Comparison of ENCODE assay signal across 8 mouse cellular contexts in genomic region chr11:100320172-100320630, GRCm38 (mm10). TPM values are rescaled to one million over a fixed set of nuclear protein-coding genes. Genes with fewer than 3 reads are reported as not detected.
A peak's percentile ranks its signal among the peaks of the same experiment; 100 is the strongest.
DNase-seq lines count a peak whose midpoint lies in the region; ATAC-seq and TF ChIP-seq lines count a peak whose summit lies in the region.

No protein-coding gene starts in this region.

- intact Hi-C loops in heart, adult 2 months (cut with DNase I), result no loop called here

- ATAC-seq in embryonic facial prominence, embryonic 13.5 days (ENCODE audit: insufficient number of reproducible peaks, insufficient read depth, low FRiP score, low TSS enrichment, low read depth), result peak; percentile 84
- ATAC-seq in limb, embryonic 13.5 days (ENCODE audit: low FRiP score, low read depth), result peak; percentile 82
- peak; percentile 86 for ATAC-seq in midbrain, embryonic 16.5 days

- TF ChIP-seq CTCF in heart, adult 2 months (IDR thresholded peaks at IDR 0.05), result peak; percentile 16; the same call in 1 of the 2 replicates

- 0% methylated on average over 40 of the region's 40 CpGs for WGBS in embryonic facial prominence, embryonic 13.5 days
- under 1% methylated on average over 40 of the region's 40 CpGs for WGBS in heart, adult 2 months
- WGBS in limb, embryonic 13.5 days, result 0% methylated on average over 30 of the region's 40 CpGs
- 0% methylated on average over 40 of the region's 40 CpGs for WGBS in midbrain, embryonic 16.5 days

- peaks cover 19% of the 10 kb centered on the region for H3K36me3 ChIP-seq in embryonic facial prominence, embryonic 13.5 days
- peaks cover 14% of the 10 kb centered on the region for H3K36me3 ChIP-seq in heart, adult 2 months (ENCODE audit: control insufficient read depth, insufficient read depth, low read length)
- peaks cover 20% of the 10 kb centered on the region for H3K36me3 ChIP-seq in limb, embryonic 13.5 days
- H3K36me3 ChIP-seq in midbrain, embryonic 16.5 days (ENCODE audit: control insufficient read depth, insufficient read depth, low read length), result peaks cover 8% of the 10 kb centered on the region

- H3K27ac ChIP-seq in embryonic facial prominence, embryonic 13.5 days, result peak overlapping the region; percentile 96
- peak overlapping the region; percentile 100 for H3K27ac ChIP-seq in heart, adult 2 months
- peak overlapping the region; percentile 98 for H3K27ac ChIP-seq in limb, embryonic 13.5 days
- peak overlapping the region; percentile 99 for H3K27ac ChIP-seq in midbrain, embryonic 16.5 days (ENCODE audit: low read length)

- H3K9ac ChIP-seq in embryonic facial prominence, embryonic 13.5 days, result peak overlapping the region; percentile 91
- peak overlapping the region; percentile 82 for H3K9ac ChIP-seq in heart, adult 2 months (ENCODE audit: low read depth, low read length)
- H3K9ac ChIP-seq in limb, embryonic 13.5 days, result peak overlapping the region; percentile 94
- H3K9ac ChIP-seq in midbrain, embryonic 16.5 days (ENCODE audit: low read depth, low read length), result peak overlapping the region; percentile 96

- H3K79me2 ChIP-seq in heart, adult 2 months (replicated peaks; ENCODE audit: control insufficient read depth, insufficient read depth, low read length), result no peaks in the 10 kb centered on the region

- H3K4me3 ChIP-seq in embryonic facial prominence, embryonic 13.5 days, result peak overlapping the region; percentile 65
- peak overlapping the region; percentile 97 for H3K4me3 ChIP-seq in heart, adult 2 months
- H3K4me3 ChIP-seq in limb, embryonic 13.5 days, result peak overlapping the region; percentile 71
- H3K4me3 ChIP-seq in midbrain, embryonic 16.5 days (ENCODE audit: low read depth, low read length), result peak overlapping the region; percentile 84

- peak; percentile 81 for TF ChIP-seq POLR2A in heart, adult 2 months (IDR thresholded peaks at IDR 0.05; ENCODE audit: insufficient read depth, low read depth, low read length)

- no peaks in the 10 kb centered on the region for H3K9me3 ChIP-seq in embryonic facial prominence, embryonic 13.5 days
- H3K9me3 ChIP-seq in limb, embryonic 13.5 days, result no peaks in the 10 kb centered on the region
- no peaks in the 10 kb centered on the region for H3K9me3 ChIP-seq in midbrain, embryonic 16.5 days (replicated peaks; ENCODE audit: control insufficient read depth, low read length, poor library complexity, severe bottlenecking)

- peaks cover 4% of the 10 kb centered on the region for H3K4me1 ChIP-seq in embryonic facial prominence, embryonic 13.5 days
- peaks cover 2% of the 10 kb centered on the region for H3K4me1 ChIP-seq in heart, adult 2 months (ENCODE audit: control insufficient read depth, insufficient read depth, low read length)
- H3K4me1 ChIP-seq in limb, embryonic 13.5 days, result peaks cover 8% of the 10 kb centered on the region
- peaks cover 10% of the 10 kb centered on the region; the same call in 1 of the 2 replicates for H3K4me1 ChIP-seq in midbrain, embryonic 16.5 days (ENCODE audit: control insufficient read depth, insufficient read depth, low read length)

- no peaks in the 10 kb centered on the region for H3K27me3 ChIP-seq in embryonic facial prominence, embryonic 13.5 days
- H3K27me3 ChIP-seq in heart, adult 2 months (ENCODE audit: control insufficient read depth, insufficient read depth, low read length), result no peaks in the 10 kb centered on the region
- no peaks in the 10 kb centered on the region for H3K27me3 ChIP-seq in limb, embryonic 13.5 days
- H3K27me3 ChIP-seq in midbrain, embryonic 16.5 days (ENCODE audit: control insufficient read depth, insufficient read depth, low read depth, low read length), result no peaks in the 10 kb centered on the region

- H3K4me2 ChIP-seq in embryonic facial prominence, embryonic 13.5 days, result peak overlapping the region; percentile 77
- peak overlapping the region; percentile 84 for H3K4me2 ChIP-seq in limb, embryonic 13.5 days (replicated peaks)
- H3K4me2 ChIP-seq in midbrain, embryonic 16.5 days (ENCODE audit: low read length), result peak overlapping the region; percentile 81

- DNase-seq in 3134 (ENCODE audit: extremely low read depth, insufficient read length, low spot score), result peak; percentile 98
- DNase-seq in adrenal gland, postnatal 36 days, result peak; percentile 97 to 98
- DNase-seq in heart, adult 2 months, result peak; percentile 94 to 98
- DNase-seq in kidney, adult 8-10 months, result peak; percentile 94 to 96
- peak; percentile 88 to 97 for DNase-seq in spleen, postnatal 10 days (ENCODE audit: low spot score in 2 of 2)

- TF ChIP-seq EP300 in heart, adult 2 months (IDR thresholded peaks at IDR 0.05; ENCODE audit: insufficient read depth, low read depth, low read length), result peak; percentile 67; the same call in 1 of the 2 replicates

RNA-seq across cellular contexts. Expression of gene Eif1, which starts 0.5 kb away (rescaled TPM):
- total RNA-seq in adrenal gland, postnatal 36 days (2021), result 1,000 to 10,000 TPM; 1,327 to 1,427 TPM
- polyA plus RNA-seq in embryonic facial prominence, embryonic 13.5 days (2015; fragmentation: Nextera tagmentation; extraction: Ambion mirVana), result 1,424 and 1,667 TPM in 2 replicates
- total RNA-seq in heart, adult 2 months (2021), result 1,000 to 10,000 TPM; 1,735 to 2,054 TPM
- polyA plus RNA-seq in heart, adult 2 months (2012; rRNA removed), result 195 and 341 TPM in 2 replicates
- polyA plus RNA-seq in limb, embryonic 13.5 days (2015; fragmentation: Nextera tagmentation; extraction: Ambion mirVana), result 1,631 and 1,669 TPM in 2 replicates
- polyA plus RNA-seq in midbrain, embryonic 16.5 days (2015; fragmentation: Nextera tagmentation; extraction: Ambion mirVana), result 1,185 and 1,247 TPM in 2 replicates

RNA-seq across cellular contexts. Expression of gene Gast, which starts 14.0 kb away (rescaled TPM):
- not detected for total RNA-seq in adrenal gland, postnatal 36 days (2021)
- 1.2 TPM in 1 of 2 replicates, not detected in the other for polyA plus RNA-seq in embryonic facial prominence, embryonic 13.5 days (2015; fragmentation: Nextera tagmentation; extraction: Ambion mirVana)
- not detected for total RNA-seq in heart, adult 2 months (2021)
- not detected in 2 replicates for polyA plus RNA-seq in heart, adult 2 months (2012; rRNA removed)
- not detected in 2 replicates for polyA plus RNA-seq in limb, embryonic 13.5 days (2015; fragmentation: Nextera tagmentation; extraction: Ambion mirVana)
- polyA plus RNA-seq in midbrain, embryonic 16.5 days (2015; fragmentation: Nextera tagmentation; extraction: Ambion mirVana), result 0.46 and 1.6 TPM in 2 replicates

RNA-seq across cellular contexts. Expression of gene Hap1, which starts 35.7 kb away (rescaled TPM):
- total RNA-seq in adrenal gland, postnatal 36 days (2021), result 10 to 100 TPM; 36.0 to 43.8 TPM
- polyA plus RNA-seq in embryonic facial prominence, embryonic 13.5 days (2015; fragmentation: Nextera tagmentation; extraction: Ambion mirVana), result 5.9 and 7.6 TPM in 2 replicates
- total RNA-seq in heart, adult 2 months (2021), result 1 to 10 TPM; 1.3 to 1.5 TPM
- 0.97 and 1.4 TPM in 2 replicates for polyA plus RNA-seq in heart, adult 2 months (2012; rRNA removed)
- polyA plus RNA-seq in limb, embryonic 13.5 days (2015; fragmentation: Nextera tagmentation; extraction: Ambion mirVana), result 2.8 and 3.2 TPM in 2 replicates
- 417 and 440 TPM in 2 replicates for polyA plus RNA-seq in midbrain, embryonic 16.5 days (2015; fragmentation: Nextera tagmentation; extraction: Ambion mirVana)

RNA-seq across cellular contexts. Expression of gene Krt42, which starts 50.5 kb away (rescaled TPM):
- not detected for total RNA-seq in adrenal gland, postnatal 36 days (2021)
- 0.20 and 0.25 TPM in 2 replicates for polyA plus RNA-seq in embryonic facial prominence, embryonic 13.5 days (2015; fragmentation: Nextera tagmentation; extraction: Ambion mirVana)
- total RNA-seq in heart, adult 2 months (2021), result not detected
- polyA plus RNA-seq in heart, adult 2 months (2012; rRNA removed), result not detected in 2 replicates
- not detected in 2 replicates for polyA plus RNA-seq in limb, embryonic 13.5 days (2015; fragmentation: Nextera tagmentation; extraction: Ambion mirVana)
- 0.20 TPM in 1 of 2 replicates, not detected in the other for polyA plus RNA-seq in midbrain, embryonic 16.5 days (2015; fragmentation: Nextera tagmentation; extraction: Ambion mirVana)

RNA-seq across cellular contexts. Expression of gene Krt17, which starts 59.4 kb away (rescaled TPM):
- not detected for total RNA-seq in adrenal gland, postnatal 36 days (2021)
- 161 and 186 TPM in 2 replicates for polyA plus RNA-seq in embryonic facial prominence, embryonic 13.5 days (2015; fragmentation: Nextera tagmentation; extraction: Ambion mirVana)
- not detected for total RNA-seq in heart, adult 2 months (2021)
- polyA plus RNA-seq in heart, adult 2 months (2012; rRNA removed), result 0.61 TPM in 1 of 2 replicates, not detected in the other
- 43.9 and 52.1 TPM in 2 replicates for polyA plus RNA-seq in limb, embryonic 13.5 days (2015; fragmentation: Nextera tagmentation; extraction: Ambion mirVana)
- 0.50 TPM in 1 of 2 replicates, not detected in the other for polyA plus RNA-seq in midbrain, embryonic 16.5 days (2015; fragmentation: Nextera tagmentation; extraction: Ambion mirVana)

Comparison
In these comparisons a context has a peak if more than half of its experiments do, and no peak if none do; other contexts are left out.
1. Peak in every context shown above with its lines: DNase-seq, ATAC-seq, H3K4me3 ChIP-seq and H3K27ac ChIP-seq.
2. RNA of gene Hap1, which starts 35.7 kb away (polyA plus RNA-seq): 417 to 440 TPM in midbrain, embryonic 16.5 days; 5.9 to 7.6 TPM in embryonic facial prominence, embryonic 13.5 days, 2.8 to 3.2 TPM in limb, embryonic 13.5 days and 0.97 to 1.4 TPM in heart, adult 2 months; every median in the first group is over 10 times any median in the second.